ENCODE assay signal across 8 mouse cellular contexts in genomic region chr10:76642628-76643434, GRCm38 (mm10). TPM values are rescaled to one million over a fixed set of nuclear protein-coding genes. Genes with fewer than 3 reads are reported as not detected.
DNase-seq lines count a peak whose midpoint lies in the region; ATAC-seq and TF ChIP-seq lines count a peak whose summit lies in the region.
"Had no signal": no experiment of that assay in that cellular context is flagged by ENCODE, and none has a peak within 500 bp of the region (broad histone marks: within the 10 kb centered on the region; RNA-seq: fewer than 3 reads in every experiment).

No protein-coding gene starts in this region.

- H3K4me1 ChIP-seq in lung, postnatal 0 days (ENCODE audit: insufficient read depth, low read depth, low read length), result peaks cover 3% of the 10 kb centered on the region; the same call in 1 of the 2 replicates
- no peaks in the 10 kb centered on the region for H3K4me1 ChIP-seq in stomach, postnatal 0 days (replicated peaks; ENCODE audit: control insufficient read depth, insufficient read depth)

- H3K27me3 ChIP-seq in lung, postnatal 0 days (replicated peaks; ENCODE audit: insufficient read depth, low read length), result no peaks in the 10 kb centered on the region
- no peaks in the 10 kb centered on the region for H3K27me3 ChIP-seq in stomach, postnatal 0 days (ENCODE audit: control insufficient read depth, insufficient read depth, low read length)

- peak overlapping the region; percentile 84 for H3K27ac ChIP-seq in lung, postnatal 0 days (ENCODE audit: low read length)
- peak overlapping the region; percentile 53 for H3K27ac ChIP-seq in left cerebral cortex, adult 2 months
- H3K27ac ChIP-seq in stomach, postnatal 0 days (replicated peaks), result peak overlapping the region; percentile 94

- H3K36me3 ChIP-seq in lung, postnatal 0 days (ENCODE audit: insufficient read depth, low read length), result no peaks in the 10 kb centered on the region
- H3K36me3 ChIP-seq in stomach, postnatal 0 days (ENCODE audit: control insufficient read depth, insufficient read depth, low read length), result no peaks in the 10 kb centered on the region

- H3K4me3 ChIP-seq in lung, postnatal 0 days (ENCODE audit: low read depth, low read length), result no peak overlapping the region
- no peak overlapping the region for H3K4me3 ChIP-seq in left cerebral cortex, adult 2 months
- H3K4me3 ChIP-seq in stomach, postnatal 0 days (ENCODE audit: low read depth, low read length), result no peak overlapping the region

- TF ChIP-seq CTCF in lung, postnatal 0 days (IDR thresholded peaks at IDR 0.05), result no peak
- TF ChIP-seq CTCF in left cerebral cortex, adult 2 months (IDR thresholded peaks at IDR 0.05), result no peak
- TF ChIP-seq CTCF in stomach, postnatal 0 days (IDR thresholded peaks at IDR 0.05; ENCODE audit: low read depth), result no peak

- ATAC-seq in lung, postnatal 0 days, result peak; percentile 80
- peak; percentile 82; the same call in 1 of the 2 replicates for ATAC-seq in stomach, postnatal 0 days (ENCODE audit: low FRiP score, low TSS enrichment)
- ATAC-seq in cerebellum, adult (ENCODE audit: insufficient number of reproducible peaks, low FRiP score, low TSS enrichment), result no peak

- no peak overlapping the region for H3K9ac ChIP-seq in lung, postnatal 0 days (replicated peaks; ENCODE audit: low read depth)
- 0 out of 2 replicates have a peak overlapping the region, but pooled peaks have one; percentile 8 for H3K9ac ChIP-seq in stomach, postnatal 0 days (ENCODE audit: low read length)

- no peaks in the 10 kb centered on the region for H3K9me3 ChIP-seq in lung, postnatal 0 days (ENCODE audit: low read length)
- no peaks in the 10 kb centered on the region for H3K9me3 ChIP-seq in stomach, postnatal 0 days (ENCODE audit: control insufficient read depth, low read length)

- intact Hi-C loops in left cerebral cortex, adult 2 months (cut with DNase I), result no loop called here

- DNase-seq in lung, postnatal 0 days (ENCODE audit: low spot score), result peak; percentile 50
- DNase-seq in lung, postnatal 25 days (ENCODE audit: low spot score), result no peak
- peak; percentile 85 for DNase-seq in gastrocnemius, postnatal 25 days
- peak; percentile 30 to 45 for DNase-seq in left cerebral cortex, adult 2 months (ENCODE audit: extremely low spot score in 1 of 2, low spot score in 2 of 2)
- DNase-seq in stomach, postnatal 0 days (ENCODE audit: low spot score), result peak; percentile 49
- no peak for DNase-seq in cerebellum, postnatal 4 days (ENCODE audit: low spot score in 2 of 2)

- no peak for TF ChIP-seq EP300 in lung, postnatal 0 days (IDR thresholded peaks at IDR 0.05)
- TF ChIP-seq EP300 in stomach, postnatal 0 days (optimal IDR thresholded peaks at IDR 0.05), result no peak

- no peak overlapping the region for H3K4me2 ChIP-seq in lung, postnatal 0 days (replicated peaks; ENCODE audit: low read depth, low read length)
- H3K4me2 ChIP-seq in stomach, postnatal 0 days (replicated peaks; ENCODE audit: low read depth), result no peak overlapping the region
- H3K4me2 ChIP-seq: liver, embryonic 11.5 days had no signal

- 64% methylated on average over 9 of the region's 9 CpGs for WGBS in lung, postnatal 0 days
- WGBS in stomach, postnatal 0 days, result 32% methylated on average over 9 of the region's 9 CpGs

RNA-seq across cellular contexts. Expression of gene Col6a2, which starts 19.4 kb away (rescaled TPM):
- polyA plus RNA-seq in lung, postnatal 0 days (2015; fragmentation: Nextera tagmentation; extraction: Ambion mirVana), result 242 and 272 TPM in 2 replicates
- total RNA-seq in gastrocnemius, postnatal 25 days (2021), result 100 to 1,000 TPM in 1 of 2 experiments, 10 to 100 TPM in 1; 94.9 to 118 TPM
- 1 to 10 TPM; 9.1 to 9.5 TPM for total RNA-seq in left cerebral cortex, adult 2 months (2021)
- polyA plus RNA-seq in stomach, postnatal 0 days (2015; fragmentation: Nextera tagmentation; extraction: Ambion mirVana), result 145 TPM in 2 replicates

Comparison
In these comparisons a context has a peak if more than half of its experiments do, and no peak if none do; other contexts are left out.
1. DNase-seq: peak in lung, postnatal 0 days (single experiment), gastrocnemius, postnatal 25 days (single experiment), left cerebral cortex, adult 2 months (2 of 2) and stomach, postnatal 0 days (single experiment); none in lung, postnatal 25 days (single experiment) and cerebellum, postnatal 4 days (0 of 2).
2. RNA of gene Col6a2, which starts 19.4 kb away (total RNA-seq): 94.9 to 118 TPM in gastrocnemius, postnatal 25 days; 9.1 to 9.5 TPM in left cerebral cortex, adult 2 months; every median in the first group is over 4 times any median in the second.
3. Peak in every context shown above with its lines, with median percentiles within 50 percentile points of each other: H3K27ac ChIP-seq.